Mouse (Mus musculus) forebrain, embryonic 14.5 days (tissue): ENCODE results near the gene Ipcef1. TPM values are rescaled to one million over a fixed set of nuclear protein-coding genes. Genes with fewer than 3 reads are reported as not detected.
"Not testable (repeated sequence)": the region's sequence is repeated elsewhere in the genome, so short reads cannot be mapped to it uniquely, and the experiment has no call there.

Experiments
- ATAC-seq: fragments of 200-750 bp; cut with Nextera tagmentation; 2 replicates; pipeline ENCODE4 v1.8.0; 2017; ENCODE audit warnings: mild to moderate bottlenecking, moderate library complexity
- DNase-seq: peaks from one replicate; pipeline ENCODE4 v3.0.0-alpha.2; 2015; ENCODE audit warnings: low spot score
- H3K27ac ChIP-seq: fragments of 300-500 bp; sonication (generic); 2 replicates; pipeline ENCODE4 v1.5.1; 2014; ENCODE audit warnings: low read depth, mild to moderate bottlenecking, control low read depth, low read length, moderate library complexity
- H3K27me3 ChIP-seq: fragments of 300-500 bp; sonication (generic); replicated peaks from 2 replicates; pipeline ENCODE4 v1.6.1; 2014; ENCODE audit warnings: low read length, control low read depth, mixed read lengths; ENCODE audit not compliant: control insufficient read depth, insufficient read depth
- H3K36me3 ChIP-seq: fragments of 300-500 bp; sonication (generic); 2 replicates; pipeline ENCODE4 v1.6.1; 2014; ENCODE audit warnings: low read length, control low read depth; ENCODE audit not compliant: control insufficient read depth, insufficient read depth
- H3K4me1 ChIP-seq: fragments of 300-500 bp; sonication (generic); 2 replicates; pipeline ENCODE4 v1.6.1; 2014; ENCODE audit warnings: antibody characterized with exemption, low read length, control low read depth; ENCODE audit not compliant: control insufficient read depth, insufficient read depth
- H3K4me2 ChIP-seq: fragments of 300-500 bp; sonication (generic); 2 replicates; pipeline ENCODE4 v1.6.1; 2014; ENCODE audit warnings: mild to moderate bottlenecking, control low read depth, low read length
- H3K4me3 ChIP-seq: fragments of 300-500 bp; sonication (generic); 2 replicates; pipeline ENCODE4 v1.5.1; 2014; ENCODE audit warnings: low read depth, low read length, control low read depth
- H3K9ac ChIP-seq: fragments of 300-500 bp; sonication (generic); 2 replicates; pipeline ENCODE4 v1.6.1; 2014; ENCODE audit warnings: mild to moderate bottlenecking, low read length, control low read depth, moderate library complexity
- H3K9me3 ChIP-seq: fragments of 300-500 bp; sonication (generic); replicated peaks from 2 replicates; pipeline ENCODE4 v1.6.1; 2016; ENCODE audit warnings: low read length, control low read depth, mixed read lengths; ENCODE audit not compliant: control insufficient read depth
- WGBS: fragments of 180-500 bp; shearing (Covaris S2); extraction: QIAGEN DNeasy Blood & Tissue Kit; methylation state at CpG from one replicate; pipeline ENCODE4 v1.1.7; 2014; 5-methylcytosine and 5-hydroxymethylcytosine counted together
- polyA plus RNA-seq: library from polyadenylated mRNA; unstranded; fragments of >200 nt; fragmentation: Nextera tagmentation; extraction: Ambion mirVana; gene quantifications from 2 replicates; pipeline ENCODE4 v1.2.1, GENCODE M21; 2014

Gene Ipcef1
- polyA plus RNA-seq, 1 experiment from 2014 or later, result 2.0 TPM

DNA sequence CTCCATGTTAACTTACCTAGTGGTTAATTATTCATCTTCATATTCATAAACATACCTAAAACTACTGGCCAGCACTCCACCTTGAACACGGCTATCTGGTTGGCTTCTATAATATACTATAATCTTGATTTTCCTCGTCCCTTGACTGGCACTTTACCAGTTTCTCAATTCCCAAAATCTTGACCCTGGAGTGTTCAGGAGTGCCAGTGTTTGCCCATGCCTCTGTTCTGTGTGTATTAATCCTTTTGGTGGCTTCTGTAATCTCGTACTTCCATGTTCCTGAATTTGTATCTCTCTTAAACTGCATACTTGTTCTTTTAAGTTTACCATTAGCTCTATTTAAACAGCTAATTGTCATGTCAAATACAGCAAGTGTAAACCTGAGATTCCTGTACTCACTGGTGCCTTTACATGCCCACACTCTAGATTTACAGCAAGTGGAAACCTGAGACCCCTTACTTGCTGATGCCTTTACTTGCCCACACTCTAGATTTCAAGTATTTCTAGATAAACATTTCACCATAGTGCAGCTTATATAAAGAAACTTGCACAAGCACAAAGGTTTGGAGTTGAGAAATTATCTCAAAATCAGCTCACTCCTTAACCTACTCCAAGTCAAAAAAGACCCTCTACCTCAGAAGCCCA is 155.5 kb downstream of the Ipcef1 start:
- no peak for ATAC-seq
- Histone ChIP-seq H3K9ac (no peak overlapping the region), H3K4me2 (no peak overlapping the region), H3K9me3 (no peaks in the 10 kb centered on the region), H3K36me3 (no peaks in the 10 kb centered on the region), H3K27ac (no peak overlapping the region), H3K4me1 (no peaks in the 10 kb centered on the region), H3K4me3 (no peak overlapping the region), H3K27me3 (no peaks in the 10 kb centered on the region)
- 72% methylated on average over 3 of the region's 3 CpGs for WGBS
- DNase-seq, result no peak

DNA sequence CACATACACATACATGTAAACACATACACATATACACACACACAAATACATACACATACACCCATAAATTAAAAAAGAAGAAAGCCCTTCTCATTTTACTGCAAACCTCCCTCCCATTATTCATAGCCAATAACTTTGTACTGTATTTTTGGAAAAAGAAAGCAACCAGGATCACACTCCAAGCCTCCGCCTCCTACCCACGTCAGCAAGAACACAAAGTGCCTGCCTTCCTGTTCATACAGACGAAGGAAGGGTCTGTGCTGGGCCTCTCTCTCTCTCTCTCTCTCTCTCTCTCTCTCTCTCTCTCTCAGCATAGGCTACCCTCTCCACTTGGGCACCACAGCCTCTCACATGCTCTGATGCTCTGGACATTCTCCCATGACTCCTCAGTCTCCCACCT is 156.5 kb downstream of the Ipcef1 start:
- no peaks in the 10 kb centered on the region for H3K27me3 ChIP-seq
- WGBS, result 77% methylated on average over 3 of the region's 3 CpGs
- no peak overlapping the region for H3K4me2 ChIP-seq
- ATAC-seq (no peak), DNase-seq (no peak)
- no peak overlapping the region for H3K9ac ChIP-seq
- no peaks in the 10 kb centered on the region for H3K9me3 ChIP-seq
- no peak overlapping the region for H3K4me3 ChIP-seq
- no peaks in the 10 kb centered on the region for H3K36me3 ChIP-seq
- no peak overlapping the region for H3K27ac ChIP-seq
- no peaks in the 10 kb centered on the region for H3K4me1 ChIP-seq

DNA sequence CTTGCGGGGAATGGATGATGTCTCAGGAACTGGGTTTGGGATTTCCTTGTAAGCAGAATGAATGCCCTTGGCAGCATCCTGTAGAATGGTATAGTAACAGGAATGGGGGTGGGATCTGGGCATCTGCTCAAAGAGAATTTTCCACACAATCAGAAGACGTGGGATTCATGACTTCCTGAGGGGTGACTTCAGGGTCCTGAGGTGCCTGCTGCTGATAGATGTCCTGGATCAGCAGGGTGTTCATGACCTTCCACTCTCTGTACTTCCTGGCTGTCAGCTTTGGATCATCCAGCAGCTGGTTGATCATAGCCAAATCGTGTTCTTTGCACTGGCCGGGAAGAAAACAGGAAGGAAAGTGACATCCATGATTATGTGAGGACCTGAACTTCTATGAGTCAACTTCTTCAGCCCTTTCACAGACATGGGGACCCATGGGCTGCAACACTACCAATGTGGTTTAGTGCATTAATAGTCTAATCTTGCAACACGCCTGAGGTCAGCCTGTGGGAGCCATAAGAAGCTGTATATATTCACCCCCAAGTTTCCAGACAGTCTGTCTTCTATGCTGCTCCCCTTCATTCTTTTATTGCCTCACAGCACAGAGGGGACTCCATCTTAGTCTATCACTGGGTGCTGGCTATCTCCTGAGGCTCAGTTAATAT is 161.8 kb downstream of the Ipcef1 start:
- H3K4me3 ChIP-seq, result no peak overlapping the region
- no peak overlapping the region for H3K27ac ChIP-seq
- H3K36me3 ChIP-seq, result no peaks in the 10 kb centered on the region
- ATAC-seq (no peak), DNase-seq (no peak)
- no peak overlapping the region for H3K4me2 ChIP-seq
- no peak overlapping the region for H3K9ac ChIP-seq
- WGBS, result 88% methylated on average over 5 of the region's 5 CpGs
- no peaks in the 10 kb centered on the region for H3K4me1 ChIP-seq
- H3K27me3 ChIP-seq, result no peaks in the 10 kb centered on the region
- H3K9me3 ChIP-seq, result no peaks in the 10 kb centered on the region

DNA sequence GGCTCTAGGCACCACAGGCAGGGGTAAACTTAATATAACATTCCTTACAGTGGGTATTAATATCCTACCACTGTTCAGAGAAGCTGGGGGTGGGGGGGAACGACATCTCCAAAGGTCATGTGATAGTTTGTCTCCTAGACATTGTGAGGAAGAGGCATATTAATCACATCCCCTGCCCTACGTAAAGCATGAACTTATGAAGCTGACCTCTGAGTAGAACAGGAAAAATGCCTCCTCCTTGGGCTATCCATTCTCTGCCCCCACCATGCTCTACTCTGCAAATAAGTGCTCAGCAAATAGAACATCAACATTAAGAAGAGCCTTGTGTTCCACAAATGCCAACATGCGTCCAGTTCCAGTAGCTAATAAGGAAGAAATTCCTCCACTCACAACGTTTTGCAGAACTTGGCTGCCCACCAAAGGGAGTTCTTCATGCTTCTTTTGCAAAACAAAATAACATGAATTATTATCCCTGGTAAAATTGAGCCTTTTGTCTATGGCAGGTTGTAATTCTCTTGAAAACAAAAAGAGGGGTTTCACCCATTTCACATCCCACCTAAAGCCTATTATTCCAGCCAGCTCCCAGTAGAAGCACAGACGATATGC is 162.5 kb downstream of the Ipcef1 start:
- Histone ChIP-seq H3K36me3 (no peaks in the 10 kb centered on the region), H3K9ac (no peak overlapping the region), H3K27me3 (no peaks in the 10 kb centered on the region), H3K4me3 (no peak overlapping the region), H3K27ac (no peak overlapping the region), H3K9me3 (no peaks in the 10 kb centered on the region), H3K4me1 (no peaks in the 10 kb centered on the region), H3K4me2 (no peak overlapping the region)
- ATAC-seq, result no peak
- no peak for DNase-seq
- WGBS, result 53% methylated on average over 5 of the region's 5 CpGs

- no peak overlapping the region for H3K4me3 ChIP-seq
- no peaks in the 10 kb centered on the region for H3K36me3 ChIP-seq
- H3K9me3 ChIP-seq, result no peaks in the 10 kb centered on the region
- ATAC-seq (no peak), DNase-seq (peak; percentile 78)
- no peak overlapping the region for H3K27ac ChIP-seq
- no peak overlapping the region for H3K4me2 ChIP-seq
- no peaks in the 10 kb centered on the region for H3K27me3 ChIP-seq
- H3K9ac ChIP-seq, result no peak overlapping the region
- no peaks in the 10 kb centered on the region for H3K4me1 ChIP-seq
- 0% methylated on average over 1 of the region's 1 CpGs for WGBS
These were observed 166.8 kb downstream of the Ipcef1 start for GRCm38 (mm10) chr10:6885460-6885859.

GRCm38 (mm10) chr10:6882041-6882440 is 170.2 kb downstream of the Ipcef1 start:
- H3K4me1 ChIP-seq, H3K27me3 ChIP-seq, H3K9ac ChIP-seq, H3K4me3 ChIP-seq, H3K27ac ChIP-seq, H3K4me2 ChIP-seq, H3K36me3 ChIP-seq, DNase-seq, H3K9me3 ChIP-seq, ATAC-seq: not testable (repeated sequence)
- 94% methylated on average over 1 of the region's 1 CpGs for WGBS

DNA sequence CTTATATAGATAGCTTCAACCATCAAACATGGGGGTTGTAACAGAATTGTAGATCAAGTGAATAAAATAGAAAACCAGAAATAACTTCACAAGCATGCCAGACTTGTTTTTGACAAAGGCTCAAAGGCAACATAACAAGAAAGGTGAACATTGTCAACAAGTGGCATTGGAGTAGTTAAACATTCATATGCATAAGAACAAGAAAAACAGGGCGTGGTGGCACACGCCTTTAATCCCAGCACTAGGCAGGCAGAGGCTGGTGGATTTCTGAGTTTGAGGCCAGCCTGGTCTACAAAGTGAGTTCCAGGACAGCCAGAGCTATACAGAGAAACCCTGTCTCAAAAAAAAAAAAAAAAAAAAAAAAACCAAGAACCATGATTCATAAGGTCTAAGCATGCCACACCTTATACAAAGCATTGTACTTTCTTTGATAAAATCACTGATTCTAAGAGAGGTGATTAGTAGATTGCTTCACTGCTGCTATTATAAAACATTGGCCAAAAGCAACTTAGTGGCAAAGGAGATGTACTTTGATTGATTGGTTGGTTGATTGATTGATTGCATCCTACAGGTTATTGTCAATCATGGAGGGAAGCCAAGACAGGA is 173.9 kb downstream of the Ipcef1 start:
- Histone ChIP-seq H3K9ac (no peak overlapping the region), H3K27me3 (no peaks in the 10 kb centered on the region), H3K4me2 (no peak overlapping the region), H3K27ac (no peak overlapping the region), H3K4me3 (no peak overlapping the region), H3K4me1 (no peaks in the 10 kb centered on the region), H3K36me3 (no peaks in the 10 kb centered on the region), H3K9me3 (no peaks in the 10 kb centered on the region)
- no peak for ATAC-seq
- DNase-seq, result no peak
- WGBS, result 96% methylated on average over 2 of the region's 2 CpGs

- Histone ChIP-seq H3K9ac (no peak overlapping the region), H3K9me3 (0 out of 2 replicates have a peak, but pooled peaks cover 5% of the 10 kb centered on the region), H3K27me3 (no peaks in the 10 kb centered on the region), H3K36me3 (no peaks in the 10 kb centered on the region), H3K4me1 (no peaks in the 10 kb centered on the region), H3K4me2 (no peak overlapping the region), H3K27ac (no peak overlapping the region), H3K4me3 (no peak overlapping the region)
- no peak for DNase-seq
- ATAC-seq, result no peak
- WGBS, result 92% methylated on average over 1 of the region's 1 CpGs
These were observed 178.4 kb downstream of the Ipcef1 start for GRCm38 (mm10) chr10:6873917-6874316.
